ENCODE assay signal across 22 mouse cellular contexts in the genomic region with DNA sequence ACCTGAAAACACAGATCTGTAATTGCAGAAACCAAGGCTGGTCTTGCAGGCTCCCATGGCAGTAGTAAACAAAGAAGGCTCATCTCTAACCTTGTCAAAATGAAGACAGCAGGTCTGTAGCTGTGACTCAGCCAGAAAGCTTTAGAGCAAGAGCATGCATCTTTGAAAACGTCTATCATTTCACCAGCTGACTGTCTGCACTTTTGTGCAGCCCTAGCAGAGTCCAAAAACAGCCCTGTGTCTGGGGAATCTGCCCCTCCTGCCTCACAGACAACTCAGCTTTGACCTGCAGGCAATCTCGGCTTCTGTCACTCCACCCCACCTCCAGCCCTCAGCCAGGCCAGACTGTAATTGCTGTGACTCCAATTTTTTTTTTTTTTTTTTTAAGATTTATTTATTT. TPM values are rescaled to one million over a fixed set of nuclear protein-coding genes. Genes with fewer than 3 reads are reported as not detected.
A peak's percentile ranks its signal among the peaks of the same experiment; 100 is the strongest.
DNase-seq lines count a peak whose midpoint lies in the region; TF ChIP-seq lines count a peak whose summit lies in the region.
"Had no signal": no experiment of that assay in that cellular context is flagged by ENCODE, and none has a peak within 500 bp of the region (broad histone marks: within the 10 kb centered on the region; RNA-seq: fewer than 3 reads in every experiment).

No protein-coding gene starts in this region.

- TF ChIP-seq CTCF in gastrocnemius, adult 2 months (IDR thresholded peaks at IDR 0.05): no peak

- peak overlapping the region; percentile 97 for H3K27ac ChIP-seq in gastrocnemius, adult 2 months
- H3K27ac ChIP-seq: embryonic facial prominence, embryonic 13.5 days; hindbrain, embryonic 12.5 days; limb, embryonic 10.5 days; macrophage; midbrain, embryonic 12.5 days had no signal

- peak; percentile 47 for DNase-seq in gastrocnemius, adult 2 months
- no peak for DNase-seq in gastrocnemius, postnatal 14 days
- peak; percentile 31 for DNase-seq in kidney, postnatal 10 days
- no peak for DNase-seq in kidney, adult 18-20 months
- peak; percentile 41 for DNase-seq in Muller cell, postnatal 12 days (ENCODE audit: inconsistent ontology term)
- DNase-seq in adrenal gland, postnatal 14 days: peak; percentile 31
- DNase-seq in layer of hippocampus, postnatal 14 days (ENCODE audit: low spot score in 2 of 2): no peak
- DNase-seq in spleen, postnatal 4 days (ENCODE audit: low spot score in 2 of 2): no peak
- DNase-seq: cerebellum, adult 18-20 months; cerebellum, postnatal 25 days; gastrocnemius, postnatal 10 days; heart, postnatal 14 days; kidney, adult 11 months; kidney, postnatal 14 days; liver; liver, postnatal 0 days; spleen, adult 18-20 months had no signal

- intact Hi-C loops in gastrocnemius, adult 2 months (cut with DNase I): no loop called here
- intact Hi-C loops in gastrocnemius, postnatal 14 days (cut with DNase I; ENCODE audit: low total_unique reads): no loop called here

- no peak overlapping the region for H3K4me3 ChIP-seq in gastrocnemius, adult 2 months
- H3K4me3 ChIP-seq: embryonic facial prominence, embryonic 13.5 days; hindbrain, embryonic 12.5 days; limb, embryonic 10.5 days; midbrain, embryonic 12.5 days had no signal

RNA-seq across cellular contexts. Expression of a gene that starts 20.4 kb away (rescaled TPM):
- total RNA-seq in gastrocnemius, adult 2 months (2021): 10 to 100 TPM; 27.9 to 34.5 TPM
- total RNA-seq in gastrocnemius, postnatal 14 days (2021): 10 to 100 TPM; 35.5 to 36.4 TPM
- total RNA-seq in adrenal gland, postnatal 14 days (2021): 48.7 and 51.3 TPM in 2 replicates
- total RNA-seq in layer of hippocampus, postnatal 14 days (2021): 10 to 100 TPM; 23.2 to 25.9 TPM

RNA-seq across cellular contexts. Expression of a gene that starts 20.6 kb away (rescaled TPM):
- total RNA-seq in gastrocnemius, adult 2 months (2021): 10 to 100 TPM; 10.9 to 11.5 TPM
- 10 to 100 TPM; 10.5 to 13.5 TPM for total RNA-seq in gastrocnemius, postnatal 14 days (2021)
- 36.5 and 41.0 TPM in 2 replicates for total RNA-seq in adrenal gland, postnatal 14 days (2021)
- total RNA-seq in layer of hippocampus, postnatal 14 days (2021): 10 to 100 TPM; 37.9 to 39.1 TPM

Comparison
In these comparisons a context has a peak if more than half of its experiments do, and no peak if none do; other contexts are left out.
1. DNase-seq: peak in gastrocnemius, adult 2 months (single experiment), kidney, postnatal 10 days (single experiment), Muller cell, postnatal 12 days (single experiment) and adrenal gland, postnatal 14 days (single experiment); none in gastrocnemius, postnatal 14 days (single experiment), kidney, adult 18-20 months (single experiment), layer of hippocampus, postnatal 14 days (0 of 2) and spleen, postnatal 4 days (0 of 2).